Mouse (Mus musculus): ENCODE data around the gene Ror2. TPM values are rescaled to one million over a fixed set of nuclear protein-coding genes. Genes with fewer than 3 reads are reported as not detected.

Gene Ror2
- polyA plus RNA-seq, 1 experiment from 2014 or later: 13.2 TPM

DNA sequence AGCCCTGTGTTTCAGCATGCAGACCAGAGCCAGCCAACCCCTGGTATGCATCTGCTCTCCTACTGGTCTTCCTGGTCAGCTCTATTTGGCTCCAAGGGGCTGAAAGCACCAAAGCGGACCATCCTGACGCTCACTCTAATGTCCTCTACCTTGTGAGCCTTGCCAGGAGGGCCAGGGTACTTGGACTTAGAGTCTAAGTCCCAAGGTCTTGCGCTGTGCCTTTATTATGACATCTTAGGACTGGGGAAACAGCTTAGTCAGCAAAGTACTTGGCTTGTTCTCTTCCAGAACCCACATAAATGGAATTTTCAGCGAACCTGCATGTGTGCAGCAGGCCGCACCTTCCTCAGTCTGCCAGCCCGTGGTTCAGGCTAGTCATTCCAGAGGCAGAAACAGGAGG lies 93.6 kb downstream of the Ror2 start:
- WGBS: 84% methylated on average over 6 of the region's 6 CpGs
- no peak for ATAC-seq (ENCODE audit: insufficient number of reproducible peaks, insufficient read depth, low FRiP score, low read depth)
- H3K4me3 ChIP-seq (ENCODE audit: control insufficient read depth in 1 of 2, insufficient read depth in 1 of 2, low read depth in 1 of 2, low read length in 2 of 2): no peak overlapping the region
- H3K4me1 ChIP-seq (ENCODE audit: control insufficient read depth in 2 of 2, insufficient read depth in 2 of 2, low read length in 2 of 2): peaks cover 29 to 52% of the 10 kb centered on the region in 2 experiments
- no peaks in the 10 kb centered on the region for H3K9me3 ChIP-seq (ENCODE audit: control insufficient read depth, low read length)
- no peaks in the 10 kb centered on the region for H3K27me3 ChIP-seq (ENCODE audit: control insufficient read depth, insufficient read depth, low read length)
- no peak overlapping the region for H3K27ac ChIP-seq (replicated peaks in 1 of 2; ENCODE audit: control insufficient read depth in 1 of 2, insufficient read depth in 1 of 2, low read depth in 2 of 2, low read length in 2 of 2)
- 0 out of 2 replicates have a peak overlapping the region, but pooled peaks have one; percentile 11 for H3K9ac ChIP-seq (ENCODE audit: low read length)
- no peaks in the 10 kb centered on the region for H3K36me3 ChIP-seq (ENCODE audit: control insufficient read depth, insufficient read depth, low read length)
- H3K4me2 ChIP-seq (ENCODE audit: low read length): no peak overlapping the region

DNA sequence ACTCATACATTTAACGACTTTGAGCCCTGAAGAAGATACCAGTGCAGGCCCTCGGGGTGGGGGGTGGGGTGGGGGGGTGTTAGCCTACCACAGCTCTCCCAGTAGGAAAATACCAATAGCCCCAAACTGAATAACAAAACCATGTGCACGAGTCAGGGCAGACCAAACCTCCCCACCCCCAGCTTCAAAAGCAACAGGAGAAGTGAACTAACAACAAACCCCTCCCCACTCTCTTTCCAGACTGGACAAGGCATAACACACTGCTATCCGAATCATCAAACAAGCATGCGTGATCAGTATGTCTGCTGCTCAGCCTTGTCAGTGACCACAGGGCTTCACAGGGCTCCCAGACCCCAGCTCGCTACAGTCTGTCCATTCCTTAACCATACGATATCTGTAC lies 94.3 kb downstream of the Ror2 start:
- no peak overlapping the region for H3K27ac ChIP-seq (replicated peaks in 1 of 2; ENCODE audit: control insufficient read depth in 1 of 2, insufficient read depth in 1 of 2, low read depth in 2 of 2, low read length in 2 of 2)
- no peaks in the 10 kb centered on the region for H3K36me3 ChIP-seq (ENCODE audit: control insufficient read depth, insufficient read depth, low read length)
- no peak for ATAC-seq (ENCODE audit: insufficient number of reproducible peaks, insufficient read depth, low FRiP score, low read depth)
- H3K27me3 ChIP-seq (ENCODE audit: control insufficient read depth, insufficient read depth, low read length): no peaks in the 10 kb centered on the region
- 39% methylated on average over 7 of the region's 7 CpGs for WGBS
- H3K9me3 ChIP-seq (ENCODE audit: control insufficient read depth, low read length): no peaks in the 10 kb centered on the region
- H3K4me1 ChIP-seq (ENCODE audit: control insufficient read depth in 2 of 2, insufficient read depth in 2 of 2, low read length in 2 of 2): peaks cover 29 to 46% of the 10 kb centered on the region in 2 experiments
- no peak overlapping the region for H3K9ac ChIP-seq (ENCODE audit: low read length)
- no peak overlapping the region for H3K4me2 ChIP-seq (ENCODE audit: low read length)
- no peak overlapping the region for H3K4me3 ChIP-seq (ENCODE audit: control insufficient read depth in 1 of 2, insufficient read depth in 1 of 2, low read depth in 1 of 2, low read length in 2 of 2)

DNA sequence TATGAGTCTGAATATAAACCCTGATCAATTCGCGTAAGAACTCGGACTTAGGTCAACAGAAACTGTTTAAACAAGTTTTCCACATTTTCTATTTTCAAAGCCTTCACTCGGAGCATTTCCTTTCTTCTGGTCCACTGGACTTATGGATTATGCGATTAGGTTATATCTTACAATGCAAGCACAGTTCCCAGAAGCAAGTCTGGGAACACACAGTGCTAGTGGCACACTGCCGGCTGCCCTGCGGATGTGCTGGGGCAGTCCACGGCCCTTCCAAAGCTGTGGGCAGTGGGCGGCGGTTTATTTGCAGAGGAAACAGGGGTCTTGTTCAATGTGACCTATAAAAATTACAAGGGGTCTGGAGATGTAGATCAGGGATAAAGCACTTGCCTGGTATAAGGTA lies 97.0 kb downstream of the Ror2 start:
- peaks cover 12 to 24% of the 10 kb centered on the region in 2 experiments for H3K4me1 ChIP-seq (ENCODE audit: control insufficient read depth in 2 of 2, insufficient read depth in 2 of 2, low read length in 2 of 2)
- no peak overlapping the region for H3K4me2 ChIP-seq (ENCODE audit: low read length)
- no peak overlapping the region for H3K9ac ChIP-seq (ENCODE audit: low read length)
- WGBS: 81% methylated on average over 10 of the region's 10 CpGs
- no peaks in the 10 kb centered on the region for H3K9me3 ChIP-seq (ENCODE audit: control insufficient read depth, low read length)
- H3K36me3 ChIP-seq (ENCODE audit: control insufficient read depth, insufficient read depth, low read length): no peaks in the 10 kb centered on the region
- H3K27me3 ChIP-seq (ENCODE audit: control insufficient read depth, insufficient read depth, low read length): no peaks in the 10 kb centered on the region
- H3K27ac ChIP-seq (replicated peaks in 1 of 2; ENCODE audit: control insufficient read depth in 1 of 2, insufficient read depth in 1 of 2, low read depth in 2 of 2, low read length in 2 of 2): no peak overlapping the region
- no peak for ATAC-seq (ENCODE audit: insufficient number of reproducible peaks, insufficient read depth, low FRiP score, low read depth)
- H3K4me3 ChIP-seq (ENCODE audit: control insufficient read depth in 1 of 2, insufficient read depth in 1 of 2, low read depth in 1 of 2, low read length in 2 of 2): no peak overlapping the region

DNA sequence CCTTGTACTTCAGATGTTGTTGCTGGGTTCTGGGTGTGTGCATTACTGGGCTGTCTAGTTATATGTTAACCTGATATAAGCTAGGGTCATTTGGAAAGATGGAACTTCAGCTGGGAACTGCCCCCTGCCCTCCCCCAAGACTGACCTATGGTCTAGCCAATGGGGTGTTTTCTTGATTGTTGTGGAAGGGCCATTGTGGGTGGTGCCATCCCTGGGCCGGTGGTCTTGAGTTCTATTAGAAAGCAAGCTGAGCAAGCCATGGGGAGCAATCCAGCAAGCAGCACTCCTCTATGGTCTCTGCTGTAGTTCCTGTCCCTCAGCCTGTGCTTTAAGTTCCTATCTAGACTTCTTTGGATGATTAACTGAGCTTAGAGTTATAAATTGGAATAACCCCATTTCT lies 101.1 kb downstream of the Ror2 start:
- no peaks in the 10 kb centered on the region for H3K9me3 ChIP-seq (ENCODE audit: control insufficient read depth, low read length)
- H3K4me2 ChIP-seq (ENCODE audit: low read length): no peak overlapping the region
- no peak overlapping the region for H3K27ac ChIP-seq (replicated peaks in 1 of 2; ENCODE audit: control insufficient read depth in 1 of 2, insufficient read depth in 1 of 2, low read depth in 2 of 2, low read length in 2 of 2)
- no peak for ATAC-seq (ENCODE audit: insufficient number of reproducible peaks, insufficient read depth, low FRiP score, low read depth)
- WGBS: 84% methylated on average over 1 of the region's 1 CpGs
- H3K4me3 ChIP-seq (ENCODE audit: control insufficient read depth in 1 of 2, insufficient read depth in 1 of 2, low read depth in 1 of 2, low read length in 2 of 2): no peak overlapping the region
- H3K27me3 ChIP-seq (ENCODE audit: control insufficient read depth, insufficient read depth, low read length): no peaks in the 10 kb centered on the region
- peaks cover 5 to 10% of the 10 kb centered on the region in 2 experiments for H3K4me1 ChIP-seq (ENCODE audit: control insufficient read depth in 2 of 2, insufficient read depth in 2 of 2, low read length in 2 of 2)
- H3K36me3 ChIP-seq (ENCODE audit: control insufficient read depth, insufficient read depth, low read length): no peaks in the 10 kb centered on the region
- no peak overlapping the region for H3K9ac ChIP-seq (ENCODE audit: low read length)

DNA sequence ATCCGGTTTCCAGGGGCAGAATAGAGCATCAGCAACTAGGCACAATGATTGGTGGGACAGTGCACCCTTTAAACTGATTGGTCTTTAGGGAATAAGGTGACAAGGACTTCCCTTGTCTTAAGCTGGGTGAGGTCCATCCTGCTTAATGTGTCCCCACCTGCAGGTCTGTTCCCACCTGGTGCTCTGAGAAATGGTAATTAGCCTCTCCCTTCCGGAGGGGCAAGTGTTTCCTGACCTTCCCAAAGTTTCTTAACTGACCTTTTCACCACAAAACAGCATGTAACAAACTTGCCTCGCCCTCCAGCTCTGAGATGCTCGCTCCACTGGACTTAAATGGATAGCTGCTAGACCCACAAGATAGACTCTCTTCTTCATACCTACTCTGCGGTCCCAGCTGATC lies 101.8 kb downstream of the Ror2 start:
- Histone ChIP-seq H3K36me3 (ENCODE audit: control insufficient read depth, insufficient read depth, low read length) (no peaks in the 10 kb centered on the region), H3K9ac (ENCODE audit: low read length) (no peak overlapping the region), H3K4me2 (ENCODE audit: low read length) (no peak overlapping the region), H3K4me1 (ENCODE audit: control insufficient read depth in 2 of 2, insufficient read depth in 2 of 2, low read length in 2 of 2) (peaks cover 5 to 12% of the 10 kb centered on the region in 2 experiments), H3K9me3 (ENCODE audit: control insufficient read depth, low read length) (no peaks in the 10 kb centered on the region), H3K4me3 (ENCODE audit: control insufficient read depth in 1 of 2, insufficient read depth in 1 of 2, low read depth in 1 of 2, low read length in 2 of 2) (no peak overlapping the region), H3K27me3 (ENCODE audit: control insufficient read depth, insufficient read depth, low read length) (no peaks in the 10 kb centered on the region), H3K27ac (replicated peaks in 1 of 2; ENCODE audit: control insufficient read depth in 1 of 2, insufficient read depth in 1 of 2, low read depth in 2 of 2, low read length in 2 of 2) (no peak overlapping the region)
- WGBS: 72% methylated on average over 5 of the region's 5 CpGs
- no peak for ATAC-seq (ENCODE audit: insufficient number of reproducible peaks, insufficient read depth, low FRiP score, low read depth)

DNA sequence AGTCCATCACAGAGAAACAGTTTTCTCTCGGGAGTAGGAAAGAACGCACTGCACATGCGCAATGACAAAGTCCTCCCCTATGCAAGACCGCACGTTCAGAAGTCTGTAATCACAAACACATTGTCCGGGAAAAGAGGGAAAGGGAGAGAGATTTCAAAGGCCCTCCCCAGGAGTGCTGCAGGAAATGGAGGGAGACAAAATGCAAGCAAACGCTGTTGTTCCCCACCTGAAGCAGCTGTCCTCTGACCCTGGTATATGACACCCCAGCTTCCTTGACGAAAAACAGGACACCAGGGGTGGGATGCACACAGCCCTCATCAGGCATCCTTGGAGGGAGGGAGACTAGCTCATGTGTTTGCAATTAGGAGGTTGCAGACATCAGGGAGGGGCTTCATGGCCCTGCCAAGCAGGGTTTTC lies 102.8 kb downstream of the Ror2 start:
- Histone ChIP-seq H3K27me3 (ENCODE audit: control insufficient read depth, insufficient read depth, low read length) (no peaks in the 10 kb centered on the region), H3K36me3 (ENCODE audit: control insufficient read depth, insufficient read depth, low read length) (no peaks in the 10 kb centered on the region), H3K4me3 (ENCODE audit: control insufficient read depth in 1 of 2, insufficient read depth in 1 of 2, low read depth in 1 of 2, low read length in 2 of 2) (no peak overlapping the region), H3K27ac (replicated peaks in 1 of 2; ENCODE audit: control insufficient read depth in 1 of 2, insufficient read depth in 1 of 2, low read depth in 2 of 2, low read length in 2 of 2) (no peak overlapping the region), H3K9ac (ENCODE audit: low read length) (peak overlapping the region; percentile 42; the same call in 1 of the 2 replicates), H3K4me2 (ENCODE audit: low read length) (0 out of 2 replicates have a peak overlapping the region, but pooled peaks have one; percentile 12), H3K9me3 (ENCODE audit: control insufficient read depth, low read length) (no peaks in the 10 kb centered on the region), H3K4me1 (ENCODE audit: control insufficient read depth in 2 of 2, insufficient read depth in 2 of 2, low read length in 2 of 2) (peaks cover 15 to 22% of the 10 kb centered on the region in 2 experiments)
- no peak for ATAC-seq (ENCODE audit: insufficient number of reproducible peaks, insufficient read depth, low FRiP score, low read depth)
- 35% methylated on average over 8 of the region's 8 CpGs for WGBS

DNA sequence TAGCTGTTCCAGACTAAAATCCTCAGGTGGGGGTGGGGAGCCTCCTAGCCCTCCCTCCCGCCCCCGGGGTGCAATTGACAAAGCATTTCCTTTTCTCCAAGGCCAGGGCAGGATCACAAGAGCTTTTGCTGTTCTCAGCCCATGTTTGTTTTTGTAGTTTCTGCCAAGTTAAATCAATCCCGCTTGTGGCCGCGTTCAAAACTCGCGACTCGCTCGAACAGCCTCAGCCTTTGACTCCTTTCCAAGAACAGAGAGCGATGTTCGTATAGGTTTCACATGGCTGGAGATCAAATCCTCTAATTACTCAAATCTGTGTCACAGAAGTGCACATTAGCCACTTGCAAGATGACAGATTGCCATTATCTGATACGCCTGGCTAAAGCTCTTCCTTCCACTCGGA lies 107.3 kb downstream of the Ror2 start:
- Histone ChIP-seq H3K36me3 (ENCODE audit: control insufficient read depth, insufficient read depth, low read length) (no peaks in the 10 kb centered on the region), H3K4me2 (ENCODE audit: low read length) (peak overlapping the region; percentile 45), H3K27ac (replicated peaks in 1 of 2; ENCODE audit: control insufficient read depth in 1 of 2, insufficient read depth in 1 of 2, low read depth in 2 of 2, low read length in 2 of 2) (0 out of 4 replicates have a peak overlapping the region, but pooled peaks of 1 of the 2 experiments have one; percentile 5), H3K4me1 (ENCODE audit: control insufficient read depth in 2 of 2, insufficient read depth in 2 of 2, low read length in 2 of 2) (peaks cover 47 to 49% of the 10 kb centered on the region in 2 experiments), H3K9ac (ENCODE audit: low read length) (peak overlapping the region; percentile 41; the same call in 1 of the 2 replicates), H3K27me3 (ENCODE audit: control insufficient read depth, insufficient read depth, low read length) (no peaks in the 10 kb centered on the region), H3K4me3 (ENCODE audit: control insufficient read depth in 1 of 2, insufficient read depth in 1 of 2, low read depth in 1 of 2, low read length in 2 of 2) (no peak overlapping the region), H3K9me3 (ENCODE audit: control insufficient read depth, low read length) (no peaks in the 10 kb centered on the region)
- 14% methylated on average over 13 of the region's 13 CpGs for WGBS
- no peak for ATAC-seq (ENCODE audit: insufficient number of reproducible peaks, insufficient read depth, low FRiP score, low read depth)

DNA sequence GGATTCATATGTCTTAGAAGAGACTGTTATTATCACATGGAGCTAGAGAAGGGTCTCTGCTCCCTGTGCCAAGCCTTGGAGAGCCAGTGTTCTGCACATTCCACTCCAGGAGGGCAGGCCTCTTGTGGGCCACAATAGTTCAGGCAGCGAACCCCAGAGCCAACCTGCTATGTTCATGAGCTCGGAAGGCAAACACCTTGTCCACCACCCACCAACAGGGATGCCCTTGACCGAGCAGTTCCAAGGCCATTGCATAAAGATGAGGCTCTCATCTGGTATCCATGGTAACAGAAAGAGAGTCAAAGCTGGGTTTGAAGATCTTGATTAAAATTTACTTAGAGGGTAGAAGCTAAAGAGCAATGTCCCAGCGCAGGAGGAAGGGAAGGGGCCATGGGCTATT lies 107.8 kb downstream of the Ror2 start:
- ATAC-seq (ENCODE audit: insufficient number of reproducible peaks, insufficient read depth, low FRiP score, low read depth): no peak
- H3K36me3 ChIP-seq (ENCODE audit: control insufficient read depth, insufficient read depth, low read length): no peaks in the 10 kb centered on the region
- peaks cover 44 to 45% of the 10 kb centered on the region in 2 experiments for H3K4me1 ChIP-seq (ENCODE audit: control insufficient read depth in 2 of 2, insufficient read depth in 2 of 2, low read length in 2 of 2)
- no peaks in the 10 kb centered on the region for H3K27me3 ChIP-seq (ENCODE audit: control insufficient read depth, insufficient read depth, low read length)
- H3K4me2 ChIP-seq (ENCODE audit: low read length): peak overlapping the region; percentile 45
- H3K27ac ChIP-seq (replicated peaks in 1 of 2; ENCODE audit: control insufficient read depth in 1 of 2, insufficient read depth in 1 of 2, low read depth in 2 of 2, low read length in 2 of 2): no peak overlapping the region
- no peak overlapping the region for H3K9ac ChIP-seq (ENCODE audit: low read length)
- 53% methylated on average over 4 of the region's 4 CpGs for WGBS
- no peak overlapping the region for H3K4me3 ChIP-seq (ENCODE audit: control insufficient read depth in 1 of 2, insufficient read depth in 1 of 2, low read depth in 1 of 2, low read length in 2 of 2)
- no peaks in the 10 kb centered on the region for H3K9me3 ChIP-seq (ENCODE audit: control insufficient read depth, low read length)

Data from heart, embryonic 14.5 days (tissue).